Mouse (Mus musculus) naive thymus-derived CD4-positive, alpha-beta T cell, adult 5 months (primary cell): ENCODE data around the gene Gm21312. TPM values are rescaled to one million over a fixed set of nuclear protein-coding genes. Genes with fewer than 3 reads are reported as not detected.

ENCODE experiments used
- polyA plus RNA-seq: library from polyadenylated mRNA; unstranded; fragments of 100-300 nt; shearing (Covaris generic); gene quantifications from one replicate; pipeline ENCODE4 v1.2.1, GENCODE M21; 2017

Gene Gm21312
- not detected for polyA plus RNA-seq

DNA sequence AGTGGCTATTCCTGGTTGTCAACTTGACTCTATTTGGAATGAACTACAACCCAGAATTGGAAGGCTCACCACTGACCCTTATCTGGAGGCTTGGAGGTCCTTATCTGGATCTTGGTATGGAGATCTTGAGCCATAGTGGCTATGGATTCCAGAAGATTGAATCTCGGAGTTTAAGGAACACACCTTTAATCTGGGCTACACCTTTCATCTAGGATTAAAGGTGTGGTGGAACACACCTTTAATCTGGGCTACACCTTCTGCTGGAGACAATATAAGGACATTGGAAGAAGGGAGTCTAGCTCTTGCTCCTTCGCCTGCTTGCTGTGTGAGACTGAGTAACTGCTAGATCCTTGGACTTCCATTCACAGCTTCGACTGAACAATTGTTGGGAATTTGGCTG, at the start of gene Gm21312:
Gm21312 (plus strand) TSS at position 301 of the 400 bp plus-strand sequence.

DNA sequence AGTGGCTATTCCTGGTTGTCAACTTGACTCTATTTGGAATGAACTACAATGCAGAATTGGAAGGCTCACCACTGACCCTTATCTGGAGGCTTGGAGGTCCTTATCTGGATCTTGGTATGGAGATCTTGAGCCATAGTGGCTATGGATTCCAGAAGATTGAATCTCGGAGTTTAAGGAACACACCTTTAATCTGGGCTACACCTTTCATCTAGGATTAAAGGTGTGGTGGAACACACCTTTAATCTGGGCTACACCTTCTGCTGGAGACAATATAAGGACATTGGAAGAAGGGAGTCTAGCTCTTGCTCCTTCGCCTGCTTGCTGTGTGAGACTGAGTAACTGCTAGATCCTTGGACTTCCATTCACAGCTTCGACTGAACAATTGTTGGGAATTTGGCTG, 34.1 kb upstream of the Gm21312 start, which contains the start of gene Gm21293:
Gm21293 (plus strand) TSS at position 301 of the 400 bp plus-strand sequence.

DNA sequence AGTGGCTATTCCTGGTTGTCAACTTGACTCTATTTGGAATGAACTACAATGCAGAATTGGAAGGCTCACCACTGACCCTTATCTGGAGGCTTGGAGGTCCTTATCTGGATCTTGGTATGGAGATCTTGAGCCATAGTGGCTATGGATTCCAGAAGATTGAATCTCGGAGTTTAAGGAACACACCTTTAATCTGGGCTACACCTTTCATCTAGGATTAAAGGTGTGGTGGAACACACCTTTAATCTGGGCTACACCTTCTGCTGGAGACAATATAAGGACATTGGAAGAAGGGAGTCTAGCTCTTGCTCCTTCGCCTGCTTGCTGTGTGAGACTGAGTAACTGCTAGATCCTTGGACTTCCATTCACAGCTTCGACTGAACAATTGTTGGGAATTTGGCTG, 25.6 kb upstream of the Gm21312 start, which contains the start of gene Gm6763:
Gm6763 (plus strand) TSS at position 301 of the 400 bp plus-strand sequence.

DNA sequence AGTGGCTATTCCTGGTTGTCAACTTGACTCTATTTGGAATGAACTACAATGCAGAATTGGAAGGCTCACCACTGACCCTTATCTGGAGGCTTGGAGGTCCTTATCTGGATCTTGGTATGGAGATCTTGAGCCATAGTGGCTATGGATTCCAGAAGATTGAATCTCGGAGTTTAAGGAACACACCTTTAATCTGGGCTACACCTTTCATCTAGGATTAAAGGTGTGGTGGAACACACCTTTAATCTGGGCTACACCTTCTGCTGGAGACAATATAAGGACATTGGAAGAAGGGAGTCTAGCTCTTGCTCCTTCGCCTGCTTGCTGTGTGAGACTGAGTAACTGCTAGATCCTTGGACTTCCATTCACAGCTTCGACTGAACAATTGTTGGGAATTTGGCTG, 17.1 kb upstream of the Gm21312 start, which contains the start of gene Gm8764:
Gm8764 (plus strand) TSS at position 301 of the 400 bp plus-strand sequence.

DNA sequence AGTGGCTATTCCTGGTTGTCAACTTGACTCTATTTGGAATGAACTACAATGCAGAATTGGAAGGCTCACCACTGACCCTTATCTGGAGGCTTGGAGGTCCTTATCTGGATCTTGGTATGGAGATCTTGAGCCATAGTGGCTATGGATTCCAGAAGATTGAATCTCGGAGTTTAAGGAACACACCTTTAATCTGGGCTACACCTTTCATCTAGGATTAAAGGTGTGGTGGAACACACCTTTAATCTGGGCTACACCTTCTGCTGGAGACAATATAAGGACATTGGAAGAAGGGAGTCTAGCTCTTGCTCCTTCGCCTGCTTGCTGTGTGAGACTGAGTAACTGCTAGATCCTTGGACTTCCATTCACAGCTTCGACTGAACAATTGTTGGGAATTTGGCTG, 8.6 kb upstream of the Gm21312 start, which contains the start of gene Gm21304:
Gm21304 (plus strand) TSS at position 301 of the 400 bp plus-strand sequence.

DNA sequence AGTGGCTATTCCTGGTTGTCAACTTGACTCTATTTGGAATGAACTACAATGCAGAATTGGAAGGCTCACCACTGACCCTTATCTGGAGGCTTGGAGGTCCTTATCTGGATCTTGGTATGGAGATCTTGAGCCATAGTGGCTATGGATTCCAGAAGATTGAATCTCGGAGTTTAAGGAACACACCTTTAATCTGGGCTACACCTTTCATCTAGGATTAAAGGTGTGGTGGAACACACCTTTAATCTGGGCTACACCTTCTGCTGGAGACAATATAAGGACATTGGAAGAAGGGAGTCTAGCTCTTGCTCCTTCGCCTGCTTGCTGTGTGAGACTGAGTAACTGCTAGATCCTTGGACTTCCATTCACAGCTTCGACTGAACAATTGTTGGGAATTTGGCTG, 8.4 kb downstream of the Gm21312 start, which contains the start of gene Gm20765:
Gm20765 (plus strand) TSS at position 301 of the 400 bp plus-strand sequence.

DNA sequence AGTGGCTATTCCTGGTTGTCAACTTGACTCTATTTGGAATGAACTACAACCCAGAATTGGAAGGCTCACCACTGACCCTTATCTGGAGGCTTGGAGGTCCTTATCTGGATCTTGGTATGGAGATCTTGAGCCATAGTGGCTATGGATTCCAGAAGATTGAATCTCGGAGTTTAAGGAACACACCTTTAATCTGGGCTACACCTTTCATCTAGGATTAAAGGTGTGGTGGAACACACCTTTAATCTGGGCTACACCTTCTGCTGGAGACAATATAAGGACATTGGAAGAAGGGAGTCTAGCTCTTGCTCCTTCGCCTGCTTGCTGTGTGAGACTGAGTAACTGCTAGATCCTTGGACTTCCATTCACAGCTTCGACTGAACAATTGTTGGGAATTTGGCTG, 16.9 kb downstream of the Gm21312 start, which contains the start of gene Gm4340:
Gm4340 (plus strand) TSS at position 301 of the 400 bp plus-strand sequence.

Other genes starting within 250 kb of the Gm21312 start
- not detected for gene Gm21293, start 34.0 kb upstream of the Gm21312 start, polyA plus RNA-seq
- not detected for gene Gm6763, start 25.5 kb upstream of the Gm21312 start, polyA plus RNA-seq
- not detected for gene Gm8764, start 17.0 kb upstream of the Gm21312 start, polyA plus RNA-seq
- not detected for gene Gm21304, start 8.5 kb upstream of the Gm21312 start, polyA plus RNA-seq
- gene Gm20765, start 8.5 kb downstream of the Gm21312 start, polyA plus RNA-seq: not detected
- not detected for gene Gm4340, start 17.0 kb downstream of the Gm21312 start, polyA plus RNA-seq